Mouse (Mus musculus): Measurements from ENCODE around the gene Krt87.

Krt87 gene

GRCm38 (mm10) chr15:101438555-101438954 lies at the start of gene Krt87:
Krt87 (minus strand) TSS chr15:101438804.
- no peak for DNase-seq (ENCODE audit: low spot score in 2 of 2)

- peak; percentile 23 to 40 for DNase-seq (ENCODE audit: low spot score in 2 of 2)
Measured at GRCm38 (mm10) chr15:101485911-101486635, 47.5 kb upstream of the Krt87 start.

GRCm38 (mm10) chr15:101484939-101485338 lies 46.3 kb upstream of the Krt87 start:
- DNase-seq (ENCODE audit: low spot score in 2 of 2): no peak

- DNase-seq (ENCODE audit: low spot score in 2 of 2): no peak
Measured at GRCm38 (mm10) chr15:101483646-101484045, 45.0 kb upstream of the Krt87 start.

- DNase-seq (ENCODE audit: low spot score in 2 of 2): no peak
Measured at GRCm38 (mm10) chr15:101482056-101482455, 43.5 kb upstream of the Krt87 start.

GRCm38 (mm10) chr15:101479666-101480060 lies 41.1 kb upstream of the Krt87 start:
- no peak for DNase-seq (ENCODE audit: low spot score in 2 of 2)

GRCm38 (mm10) chr15:101479007-101479665 lies 40.5 kb upstream of the Krt87 start:
- peak; percentile 69 to 82 for DNase-seq (ENCODE audit: low spot score in 2 of 2)

GRCm38 (mm10) chr15:101472952-101473528 lies 34.4 kb upstream of the Krt87 start, which contains the start of gene Krt86:
Krt86 (plus strand) TSS chr15:101473478.
- no peak for DNase-seq (ENCODE audit: low spot score in 2 of 2)

GRCm38 (mm10) chr15:101469093-101469492 lies 30.5 kb upstream of the Krt87 start:
- DNase-seq (ENCODE audit: low spot score in 2 of 2): no peak

GRCm38 (mm10) chr15:101463651-101464050 lies 25.0 kb upstream of the Krt87 start, which contains the start of gene Krt81:
Krt81 (minus strand) TSS chr15:101463751.
- DNase-seq (ENCODE audit: low spot score in 2 of 2): no peak

GRCm38 (mm10) chr15:101459283-101459682 lies 20.7 kb upstream of the Krt87 start:
- peak in 1 of 2 experiments; percentile 23 for DNase-seq (ENCODE audit: low spot score in 2 of 2)

GRCm38 (mm10) chr15:101458361-101458930 lies 19.8 kb upstream of the Krt87 start:
- no peak for DNase-seq (ENCODE audit: low spot score in 2 of 2)

- no peak for DNase-seq (ENCODE audit: low spot score in 2 of 2)
Measured at GRCm38 (mm10) chr15:101455891-101456290, 17.3 kb upstream of the Krt87 start.

- DNase-seq (ENCODE audit: low spot score in 2 of 2): no peak
Measured at GRCm38 (mm10) chr15:101455292-101455691, 16.7 kb upstream of the Krt87 start.

- DNase-seq (ENCODE audit: low spot score in 2 of 2): no peak
Measured at GRCm38 (mm10) chr15:101454774-101455173, 16.2 kb upstream of the Krt87 start.

GRCm38 (mm10) chr15:101453093-101453736 lies 14.6 kb upstream of the Krt87 start:
- DNase-seq (ENCODE audit: low spot score in 2 of 2): peak; percentile 24 to 70

GRCm38 (mm10) chr15:101447444-101447843 lies 8.8 kb upstream of the Krt87 start, which contains the start of gene Krt88:
Krt88 (plus strand) TSS chr15:101447744.
- DNase-seq (ENCODE audit: low spot score in 2 of 2): no peak

GRCm38 (mm10) chr15:101446572-101446971 lies 8.0 kb upstream of the Krt87 start:
- DNase-seq (ENCODE audit: low spot score in 2 of 2): no peak

GRCm38 (mm10) chr15:101440837-101441236 lies 2.2 kb upstream of the Krt87 start:
- DNase-seq (ENCODE audit: low spot score in 2 of 2): no peak

- DNase-seq (ENCODE audit: low spot score in 2 of 2): no peak
Measured at GRCm38 (mm10) chr15:101436611-101437010, 2.0 kb downstream of the Krt87 start.

GRCm38 (mm10) chr15:101424914-101425313 lies 13.7 kb downstream of the Krt87 start:
- no peak for DNase-seq (ENCODE audit: low spot score in 2 of 2)

- no peak for DNase-seq (ENCODE audit: low spot score in 2 of 2)
Measured at GRCm38 (mm10) chr15:101420903-101421302, 17.7 kb downstream of the Krt87 start.

Data from thymus, postnatal 10 days (tissue).